Mouse (Mus musculus): ENCODE measurements around the gene Aldh16a1. TPM values are rescaled to one million over a fixed set of nuclear protein-coding genes. Genes with fewer than 3 reads are reported as not detected.

The Aldh16a1 gene
- polyA plus RNA-seq, 1 experiment from 2014 or later = 38.7 TPM

- Histone ChIP-seq H3K4me1 (ENCODE audit: control insufficient read depth, insufficient read depth, low read length) (0 out of 2 replicates have a peak, but pooled peaks cover 3% of the 10 kb centered on the region), H3K36me3 (ENCODE audit: control insufficient read depth, insufficient read depth, low read length) (peaks cover 5% of the 10 kb centered on the region; the same call in 1 of the 2 replicates), H3K4me2 (ENCODE audit: low read depth, severe bottlenecking) (no peak overlapping the region), H3K9ac (ENCODE audit: low read length) (no peak overlapping the region), H3K9me3 (ENCODE audit: control insufficient read depth, low read length) (no peaks in the 10 kb centered on the region), H3K4me3 (ENCODE audit: low read depth, low read length) (no peak overlapping the region), H3K27me3 (ENCODE audit: control insufficient read depth, insufficient read depth, low read length) (peaks cover 34% of the 10 kb centered on the region), H3K27ac (replicated peaks; ENCODE audit: low read depth, low read length) (no peak overlapping the region)
- 90% methylated on average over 3 of the region's 3 CpGs for WGBS
- ATAC-seq (ENCODE audit: insufficient number of reproducible peaks, low FRiP score, low TSS enrichment, low read depth) = no peak
- DNase-seq (ENCODE audit: low spot score) = no peak
Observed at GRCm38 (mm10) chr7:45160866-45161265, 6.5 kb upstream of the Aldh16a1 start.

- peaks cover 29% of the 10 kb centered on the region for H3K27me3 ChIP-seq (ENCODE audit: control insufficient read depth, insufficient read depth, low read length)
- H3K4me2 ChIP-seq (ENCODE audit: low read depth, severe bottlenecking) = no peak overlapping the region
- H3K4me3 ChIP-seq (ENCODE audit: low read depth, low read length) = no peak overlapping the region
- 0 out of 2 replicates have a peak, but pooled peaks cover 5% of the 10 kb centered on the region for H3K4me1 ChIP-seq (ENCODE audit: control insufficient read depth, insufficient read depth, low read length)
- DNase-seq (ENCODE audit: low spot score) (no peak), ATAC-seq (ENCODE audit: insufficient number of reproducible peaks, low FRiP score, low TSS enrichment, low read depth) (no peak)
- H3K36me3 ChIP-seq (ENCODE audit: control insufficient read depth, insufficient read depth, low read length) = peaks cover 5% of the 10 kb centered on the region; the same call in 1 of the 2 replicates
- no peaks in the 10 kb centered on the region for H3K9me3 ChIP-seq (ENCODE audit: control insufficient read depth, low read length)
- WGBS = 93% methylated on average over 6 of the region's 6 CpGs
- H3K27ac ChIP-seq (replicated peaks; ENCODE audit: low read depth, low read length) = no peak overlapping the region
- no peak overlapping the region for H3K9ac ChIP-seq (ENCODE audit: low read length)
Observed at GRCm38 (mm10) chr7:45160316-45160800, 6.0 kb upstream of the Aldh16a1 start.

- DNase-seq (ENCODE audit: low spot score) = no peak
- Histone ChIP-seq H3K4me2 (ENCODE audit: low read depth, severe bottlenecking) (no peak overlapping the region), H3K27me3 (ENCODE audit: control insufficient read depth, insufficient read depth, low read length) (peaks cover 15% of the 10 kb centered on the region), H3K9me3 (ENCODE audit: control insufficient read depth, low read length) (no peaks in the 10 kb centered on the region), H3K36me3 (ENCODE audit: control insufficient read depth, insufficient read depth, low read length) (peaks cover 5% of the 10 kb centered on the region; the same call in 1 of the 2 replicates), H3K4me3 (ENCODE audit: low read depth, low read length) (no peak overlapping the region), H3K9ac (ENCODE audit: low read length) (no peak overlapping the region), H3K27ac (replicated peaks; ENCODE audit: low read depth, low read length) (no peak overlapping the region), H3K4me1 (ENCODE audit: control insufficient read depth, insufficient read depth, low read length) (0 out of 2 replicates have a peak, but pooled peaks cover 8% of the 10 kb centered on the region)
- ATAC-seq (ENCODE audit: insufficient number of reproducible peaks, low FRiP score, low TSS enrichment, low read depth) = no peak
- 91% methylated on average over 6 of the region's 6 CpGs for WGBS
Observed at GRCm38 (mm10) chr7:45158991-45159390, 4.6 kb upstream of the Aldh16a1 start.

GRCm38 (mm10) chr7:45157459-45157858, 3.1 kb upstream of the Aldh16a1 start:
- H3K27ac ChIP-seq (replicated peaks; ENCODE audit: low read depth, low read length) = no peak overlapping the region
- H3K9ac ChIP-seq (ENCODE audit: low read length) = no peak overlapping the region
- WGBS = 85% methylated on average over 14 of the region's 14 CpGs
- H3K9me3 ChIP-seq (ENCODE audit: control insufficient read depth, low read length) = no peaks in the 10 kb centered on the region
- H3K4me3 ChIP-seq (ENCODE audit: low read depth, low read length) = no peak overlapping the region
- DNase-seq (ENCODE audit: low spot score) (no peak), ATAC-seq (ENCODE audit: insufficient number of reproducible peaks, low FRiP score, low TSS enrichment, low read depth) (no peak)
- H3K27me3 ChIP-seq (ENCODE audit: control insufficient read depth, insufficient read depth, low read length) = peaks cover under 1% of the 10 kb centered on the region; the same call in 1 of the 2 replicates
- H3K36me3 ChIP-seq (ENCODE audit: control insufficient read depth, insufficient read depth, low read length) = peaks cover 5% of the 10 kb centered on the region; the same call in 1 of the 2 replicates
- H3K4me1 ChIP-seq (ENCODE audit: control insufficient read depth, insufficient read depth, low read length) = 0 out of 2 replicates have a peak, but pooled peaks cover 6% of the 10 kb centered on the region
- H3K4me2 ChIP-seq (ENCODE audit: low read depth, severe bottlenecking) = no peak overlapping the region

GRCm38 (mm10) chr7:45156206-45156605, 1.8 kb upstream of the Aldh16a1 start:
- H3K4me2 ChIP-seq (ENCODE audit: low read depth, severe bottlenecking) = no peak overlapping the region
- H3K9ac ChIP-seq (ENCODE audit: low read length) = no peak overlapping the region
- no peaks in the 10 kb centered on the region for H3K9me3 ChIP-seq (ENCODE audit: control insufficient read depth, low read length)
- 0 out of 2 replicates have a peak, but pooled peaks cover 9% of the 10 kb centered on the region for H3K4me1 ChIP-seq (ENCODE audit: control insufficient read depth, insufficient read depth, low read length)
- no peaks in the 10 kb centered on the region for H3K27me3 ChIP-seq (ENCODE audit: control insufficient read depth, insufficient read depth, low read length)
- no peak for DNase-seq (ENCODE audit: low spot score)
- ATAC-seq (ENCODE audit: insufficient number of reproducible peaks, low FRiP score, low TSS enrichment, low read depth) = no peak
- peaks cover 5% of the 10 kb centered on the region; the same call in 1 of the 2 replicates for H3K36me3 ChIP-seq (ENCODE audit: control insufficient read depth, insufficient read depth, low read length)
- H3K27ac ChIP-seq (replicated peaks; ENCODE audit: low read depth, low read length) = no peak overlapping the region
- 95% methylated on average over 15 of the region's 15 CpGs for WGBS
- H3K4me3 ChIP-seq (ENCODE audit: low read depth, low read length) = no peak overlapping the region

- 0 out of 2 replicates have a peak overlapping the region, but pooled peaks have one; percentile 53 for H3K4me2 ChIP-seq (ENCODE audit: low read depth, severe bottlenecking)
- no peak overlapping the region for H3K9ac ChIP-seq (ENCODE audit: low read length)
- peaks cover 2% of the 10 kb centered on the region; the same call in 1 of the 2 replicates for H3K36me3 ChIP-seq (ENCODE audit: control insufficient read depth, insufficient read depth, low read length)
- ATAC-seq (ENCODE audit: insufficient number of reproducible peaks, low FRiP score, low TSS enrichment, low read depth) = no peak
- WGBS = 85% methylated on average over 9 of the region's 9 CpGs
- 0 out of 2 replicates have a peak, but pooled peaks cover 13% of the 10 kb centered on the region for H3K4me1 ChIP-seq (ENCODE audit: control insufficient read depth, insufficient read depth, low read length)
- no peaks in the 10 kb centered on the region for H3K27me3 ChIP-seq (ENCODE audit: control insufficient read depth, insufficient read depth, low read length)
- no peak for DNase-seq (ENCODE audit: low spot score)
- H3K4me3 ChIP-seq (ENCODE audit: low read depth, low read length) = no peak overlapping the region
- H3K27ac ChIP-seq (replicated peaks; ENCODE audit: low read depth, low read length) = no peak overlapping the region
- H3K9me3 ChIP-seq (ENCODE audit: control insufficient read depth, low read length) = no peaks in the 10 kb centered on the region
Observed at GRCm38 (mm10) chr7:45155590-45155989, 1.2 kb upstream of the Aldh16a1 start.

- no peak overlapping the region for H3K27ac ChIP-seq (replicated peaks; ENCODE audit: low read depth, low read length)
- 79% methylated on average over 12 of the region's 12 CpGs for WGBS
- DNase-seq (ENCODE audit: low spot score) (peak; percentile 52), ATAC-seq (ENCODE audit: insufficient number of reproducible peaks, low FRiP score, low TSS enrichment, low read depth) (no peak)
- H3K36me3 ChIP-seq (ENCODE audit: control insufficient read depth, insufficient read depth, low read length) = peaks cover 2% of the 10 kb centered on the region; the same call in 1 of the 2 replicates
- H3K4me3 ChIP-seq (ENCODE audit: low read depth, low read length) = peak overlapping the region; percentile 51
- 0 out of 2 replicates have a peak, but pooled peaks cover 14% of the 10 kb centered on the region for H3K4me1 ChIP-seq (ENCODE audit: control insufficient read depth, insufficient read depth, low read length)
- H3K9me3 ChIP-seq (ENCODE audit: control insufficient read depth, low read length) = no peaks in the 10 kb centered on the region
- no peak overlapping the region for H3K9ac ChIP-seq (ENCODE audit: low read length)
- H3K4me2 ChIP-seq (ENCODE audit: low read depth, severe bottlenecking) = peak overlapping the region; percentile 53
- H3K27me3 ChIP-seq (ENCODE audit: control insufficient read depth, insufficient read depth, low read length) = no peaks in the 10 kb centered on the region
Observed at GRCm38 (mm10) chr7:45154993-45155514, 670 bp upstream of the Aldh16a1 start.

GRCm38 (mm10) chr7:45153586-45153985, 798 bp downstream of the Aldh16a1 start:
- no peak for ATAC-seq (ENCODE audit: insufficient number of reproducible peaks, low FRiP score, low TSS enrichment, low read depth)

More at GRCm38 (mm10) chr7:45153586-45153985, 798 bp downstream of the Aldh16a1 start:
- peak overlapping the region; percentile 76 for H3K9ac ChIP-seq (ENCODE audit: low read length)
- no peaks in the 10 kb centered on the region for H3K9me3 ChIP-seq (ENCODE audit: control insufficient read depth, low read length)
- peak overlapping the region; percentile 51 for H3K4me3 ChIP-seq (ENCODE audit: low read depth, low read length)
- peaks cover 2% of the 10 kb centered on the region; the same call in 1 of the 2 replicates for H3K36me3 ChIP-seq (ENCODE audit: control insufficient read depth, insufficient read depth, low read length)
- H3K4me1 ChIP-seq (ENCODE audit: control insufficient read depth, insufficient read depth, low read length) = 0 out of 2 replicates have a peak, but pooled peaks cover 14% of the 10 kb centered on the region
- H3K4me2 ChIP-seq (ENCODE audit: low read depth, severe bottlenecking) = peak overlapping the region; percentile 53
- H3K27ac ChIP-seq (replicated peaks; ENCODE audit: low read depth, low read length) = peak overlapping the region; percentile 91; the same call in 1 of the 2 replicates
- DNase-seq (ENCODE audit: low spot score) = no peak
- H3K27me3 ChIP-seq (ENCODE audit: control insufficient read depth, insufficient read depth, low read length) = no peaks in the 10 kb centered on the region
- 5% methylated on average over 5 of the region's 5 CpGs for WGBS
